Mouse (Mus musculus) MEL (cell line): Measurements from ENCODE around the gene Muc2.

Experiments used
- CHD1 ChIP-seq: IDR thresholded peaks from 2 replicates; pipeline ENCODE4 v1.6.1; 2012; ENCODE audit warnings: low read depth, mild to moderate bottlenecking, inconsistent platforms, low read length, improper control_type of control experiment
- CTCF ChIP-seq, 3 experiments: IDR thresholded peaks in 2 of 3; conservative IDR thresholded peaks in 1 of 3; 2 replicates each; pipeline ENCODE4 v1.5.1; 2011 to 2012; ENCODE audit warnings: low read length in 3 of 3, low read depth in 2 of 3, mild to moderate bottlenecking in 2 of 3, improper control_type of control experiment in 1 of 3, inconsistent platforms in 1 of 3, mixed read lengths in 1 of 3, moderate library complexity in 1 of 3; ENCODE audit not compliant: control insufficient read depth in 1 of 3, insufficient read depth in 1 of 3, poor library complexity in 1 of 3, severe bottlenecking in 1 of 3
- ELF1 ChIP-seq: IDR thresholded peaks from 2 replicates; pipeline ENCODE4 v1.6.1; 2014; ENCODE audit warnings: low read depth, mild to moderate bottlenecking, inconsistent platforms, low read length, improper control_type of control experiment, moderate library complexity
- MAFK ChIP-seq: IDR thresholded peaks from 2 replicates; pipeline ENCODE4 v1.6.1; 2011; ENCODE audit warnings: low read depth, mild to moderate bottlenecking, low read length, improper control_type of control experiment, borderline replicate concordance
- MYC ChIP-seq: IDR thresholded peaks from 2 replicates; pipeline ENCODE4 v1.6.1; 2011; ENCODE audit warnings: low read depth, mild to moderate bottlenecking, low read length, improper control_type of control experiment, moderate library complexity
- NRF1 ChIP-seq: IDR thresholded peaks from 2 replicates; pipeline ENCODE4 v1.6.1; 2014; ENCODE audit warnings: low read depth, mild to moderate bottlenecking, inconsistent platforms, low read length, improper control_type of control experiment, moderate library complexity; ENCODE audit not compliant: poor library complexity, insufficient read depth, severe bottlenecking
- POLR2A ChIP-seq, 2 experiments: IDR thresholded peaks; 2 replicates each; pipeline ENCODE4 v1.6.1; 2011 to 2012; ENCODE audit warnings: low read length in 2 of 2, mild to moderate bottlenecking in 2 of 2, control low read depth in 1 of 2, improper control_type of control experiment in 1 of 2, low read depth in 1 of 2, moderate library complexity in 1 of 2; ENCODE audit not compliant: control insufficient read depth in 1 of 2, insufficient read depth in 1 of 2, poor library complexity in 1 of 2
- POLR2AphosphoS2 ChIP-seq: IDR thresholded peaks from 2 replicates; pipeline ENCODE4 v1.6.1; 2011; ENCODE audit warnings: low read length, improper control_type of control experiment
- RCOR1 ChIP-seq: IDR thresholded peaks from 2 replicates; pipeline ENCODE4 v1.6.1; 2012; ENCODE audit warnings: low read depth, mild to moderate bottlenecking, inconsistent platforms, low read length, improper control_type of control experiment
- SIN3A ChIP-seq: IDR thresholded peaks from 2 replicates; pipeline ENCODE4 v1.6.1; 2012; ENCODE audit warnings: low read length, improper control_type of control experiment, inconsistent platforms
- TAL1 ChIP-seq: IDR thresholded peaks from 2 replicates; pipeline ENCODE4 v1.6.1; 2012; ENCODE audit warnings: mild to moderate bottlenecking, inconsistent platforms, low read length, moderate library complexity, mixed read lengths
- TCF12 ChIP-seq: IDR thresholded peaks from 2 replicates; pipeline ENCODE4 v1.6.1; 2014; ENCODE audit warnings: low read depth, mild to moderate bottlenecking, inconsistent platforms, low read length, improper control_type of control experiment, moderate library complexity
- ZNF384 ChIP-seq: IDR thresholded peaks from 2 replicates; pipeline ENCODE4 v1.6.1; 2012; ENCODE audit warnings: low read depth, mild to moderate bottlenecking, inconsistent platforms, low read length, improper control_type of control experiment

- TF ChIP-seq POLR2A (IDR thresholded peaks at IDR 0.05; ENCODE audit: control insufficient read depth in 1 of 2, insufficient read depth in 1 of 2, low read depth in 1 of 2, low read length in 2 of 2, poor library complexity in 1 of 2) (no peak), CHD1 (no peak), SIN3A (no peak), CTCF (IDR thresholded peaks at IDR 0.05 in 2 of 3, conservative IDR thresholded peaks at IDR 0.05 in 1 of 3; ENCODE audit: control insufficient read depth in 1 of 3, insufficient read depth in 1 of 3, low read depth in 2 of 3, low read length in 3 of 3, poor library complexity in 1 of 3, severe bottlenecking in 1 of 3) (no peak), POLR2AphosphoS2 (no peak), NRF1 (no peak), ELF1 (no peak), RCOR1 (no peak), MAFK (no peak), TAL1 (no peak), TCF12 (no peak; the same call in 1 of the 2 replicates), MYC (no peak), ZNF384 (no peak)
These were observed 80.4 kb downstream of the Muc2 start for GRCm38 (mm10) chr7:141770521-141770920.
